Mouse (Mus musculus) G1E (cell line): ENCODE measurements around the gene Fuom.
"Not testable (repeated sequence)": the region's sequence is repeated elsewhere in the genome, so short reads cannot be mapped to it uniquely, and the experiment has no call there.

Experiments used
- CTCF ChIP-seq: IDR thresholded peaks from 2 replicates; pipeline ENCODE4 v1.5.1; 2012; ENCODE audit warnings: low read depth, low read length, inconsistent platforms, mixed read lengths
- GATA2 ChIP-seq: IDR thresholded peaks from 2 replicates; pipeline ENCODE4 v1.6.1; 2012; ENCODE audit warnings: low read depth, low read length, inconsistent platforms, borderline replicate concordance

DNA sequence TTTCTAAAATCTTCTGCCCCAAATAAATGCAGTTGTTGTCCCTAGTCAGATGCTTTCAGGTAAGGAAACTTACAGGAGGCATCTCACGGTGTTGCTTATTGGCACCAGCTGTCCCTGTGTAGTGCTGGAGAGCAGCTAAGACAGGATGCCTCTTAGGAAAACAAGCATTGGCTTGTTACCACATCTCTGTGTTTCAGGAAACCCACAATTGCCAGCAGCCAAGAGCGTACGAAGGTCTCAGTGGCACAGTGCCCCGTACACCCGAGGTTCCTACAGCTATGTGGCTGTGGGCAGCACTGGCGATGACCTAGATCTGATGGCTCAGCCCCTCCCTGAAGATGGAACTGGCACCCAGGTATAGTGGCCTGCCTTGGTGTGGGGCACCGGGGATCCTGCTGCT lies 29.9 kb upstream of the Fuom start:
- TF ChIP-seq CTCF, GATA2: not testable (repeated sequence)
